Mouse (Mus musculus): ENCODE measurements at regions not wholly inside any gene's neighbourhood (a gene's known extent, or its start where the extent isn't known, plus 50 kb on each side); places are given as distances from the start of the nearest gene placed in this dataset.
A peak's percentile ranks its signal among the peaks of the same experiment; 100 is the strongest.

DNA sequence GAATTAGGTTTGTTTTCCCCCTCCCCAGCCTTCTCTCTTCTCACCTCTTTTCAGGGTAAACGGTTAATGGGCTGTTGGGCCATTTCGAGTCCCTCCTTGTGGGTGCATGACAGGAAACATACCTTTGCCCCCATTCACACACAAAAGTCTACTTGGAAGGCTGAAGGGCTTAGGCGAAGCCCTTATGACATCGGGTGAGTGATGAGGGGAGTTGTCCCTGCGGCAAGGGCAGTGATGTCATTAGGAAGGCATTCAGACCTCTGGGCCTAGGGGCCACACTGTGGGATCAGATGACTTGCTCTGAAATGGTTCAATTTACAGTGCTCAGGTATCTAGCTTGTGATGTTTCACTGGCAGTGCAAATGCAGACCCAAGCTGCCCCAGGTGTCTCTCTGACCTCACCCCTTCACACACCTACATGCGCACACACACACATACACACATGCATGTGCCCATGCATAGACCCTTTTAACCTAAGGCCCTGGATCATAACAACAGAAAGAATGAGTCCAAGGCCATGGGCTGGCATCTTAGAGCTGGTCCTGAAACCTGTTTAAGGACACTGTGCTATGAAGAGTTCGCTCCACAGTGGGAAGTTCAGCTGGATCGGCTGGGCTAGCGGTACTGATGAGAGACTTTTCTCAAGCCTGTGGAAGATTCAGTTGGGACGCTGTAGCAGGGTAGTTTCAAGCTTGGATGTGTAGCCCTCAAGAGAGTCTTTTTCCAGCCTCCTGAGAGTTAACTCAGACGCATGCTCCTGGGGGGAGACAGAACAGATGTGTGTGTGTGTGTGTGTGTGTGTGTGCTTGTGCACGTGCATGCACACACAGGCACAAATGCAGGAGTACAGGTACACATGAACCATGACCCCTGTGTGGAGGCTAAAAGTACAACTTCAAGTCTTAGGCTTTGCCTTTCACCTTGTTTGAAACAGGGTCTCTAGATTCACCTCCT, 298.8 kb downstream of the 1500009L16Rik start:
- WGBS, result 79% methylated on average over 12 of the region's 12 CpGs
- no peaks in the 10 kb centered on the region for H3K4me1 ChIP-seq (ENCODE audit: control insufficient read depth, insufficient read depth, low read length)
- no peak overlapping the region for H3K27ac ChIP-seq (ENCODE audit: low read depth, low read length)
- H3K4me2 ChIP-seq (ENCODE audit: low read length), result no peak overlapping the region
- H3K9ac ChIP-seq (ENCODE audit: low read length), result no peak overlapping the region
- no peak overlapping the region for H3K4me3 ChIP-seq (ENCODE audit: low read depth, low read length)
- DNase-seq (ENCODE audit: low spot score) (no peak), ATAC-seq (no peak)
- no peaks in the 10 kb centered on the region for H3K9me3 ChIP-seq (replicated peaks; ENCODE audit: control insufficient read depth, low read length)
- no peaks in the 10 kb centered on the region for H3K36me3 ChIP-seq (ENCODE audit: control insufficient read depth, insufficient read depth, low read length)
- no peaks in the 10 kb centered on the region for H3K27me3 ChIP-seq (replicated peaks; ENCODE audit: control insufficient read depth, insufficient read depth, low read length)

DNA sequence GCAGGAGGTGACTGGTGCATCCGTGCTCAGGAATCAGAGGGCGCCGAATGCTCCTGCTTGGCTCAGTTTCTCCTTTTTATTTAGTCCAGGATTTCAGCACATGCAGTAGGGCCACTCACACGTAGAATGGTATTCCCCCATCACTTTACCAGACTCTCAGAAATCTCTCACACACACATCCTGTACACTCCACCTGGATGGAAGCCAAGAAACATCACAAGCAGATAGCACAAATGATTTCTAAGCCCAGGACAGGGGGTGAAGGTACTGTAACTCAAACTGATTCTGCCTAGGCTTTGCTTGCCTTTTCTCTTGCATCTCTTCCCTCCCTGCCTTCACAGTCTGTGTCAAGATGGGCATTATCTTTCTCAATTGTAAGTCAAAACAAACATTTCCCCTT, 301.6 kb downstream of the 1500009L16Rik start:
- H3K36me3 ChIP-seq (ENCODE audit: control insufficient read depth, insufficient read depth, low read length), result no peaks in the 10 kb centered on the region
- ATAC-seq (no peak), DNase-seq (ENCODE audit: low spot score) (peak; percentile 49)
- no peak overlapping the region for H3K4me3 ChIP-seq (ENCODE audit: low read depth, low read length)
- 83% methylated on average over 4 of the region's 4 CpGs for WGBS
- H3K9ac ChIP-seq (ENCODE audit: low read length), result no peak overlapping the region
- no peaks in the 10 kb centered on the region for H3K27me3 ChIP-seq (replicated peaks; ENCODE audit: control insufficient read depth, insufficient read depth, low read length)
- H3K9me3 ChIP-seq (replicated peaks; ENCODE audit: control insufficient read depth, low read length), result no peaks in the 10 kb centered on the region
- H3K27ac ChIP-seq (ENCODE audit: low read depth, low read length), result no peak overlapping the region
- H3K4me1 ChIP-seq (ENCODE audit: control insufficient read depth, insufficient read depth, low read length), result no peaks in the 10 kb centered on the region
- no peak overlapping the region for H3K4me2 ChIP-seq (ENCODE audit: low read length)

DNA sequence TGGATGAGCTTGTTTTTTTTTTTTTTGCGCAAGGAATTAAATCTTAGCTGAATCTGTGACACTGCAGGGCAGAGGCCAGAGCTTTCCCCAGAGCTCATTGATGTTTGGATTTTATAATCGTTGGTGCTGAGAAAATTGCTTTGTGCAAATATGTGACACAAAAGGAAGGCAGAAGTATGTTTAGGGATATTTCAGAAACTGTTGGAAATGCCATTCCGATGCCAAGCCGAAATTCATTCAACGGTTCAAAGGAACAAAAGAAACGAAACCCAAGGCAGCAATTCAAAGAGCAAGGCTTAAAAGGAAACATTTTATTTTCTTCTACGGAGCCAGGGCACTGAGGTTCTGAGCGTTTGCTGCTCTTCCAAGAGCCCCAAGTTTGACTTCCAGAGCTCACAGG, 302.2 kb downstream of the 1500009L16Rik start:
- H3K9me3 ChIP-seq (replicated peaks; ENCODE audit: control insufficient read depth, low read length), result no peaks in the 10 kb centered on the region
- H3K4me3 ChIP-seq (ENCODE audit: low read depth, low read length), result no peak overlapping the region
- H3K9ac ChIP-seq (ENCODE audit: low read length), result no peak overlapping the region
- H3K27ac ChIP-seq (ENCODE audit: low read depth, low read length), result no peak overlapping the region
- DNase-seq (ENCODE audit: low spot score), result peak; percentile 10
- no peak for ATAC-seq
- H3K27me3 ChIP-seq (replicated peaks; ENCODE audit: control insufficient read depth, insufficient read depth, low read length), result no peaks in the 10 kb centered on the region
- no peaks in the 10 kb centered on the region for H3K4me1 ChIP-seq (ENCODE audit: control insufficient read depth, insufficient read depth, low read length)
- H3K4me2 ChIP-seq (ENCODE audit: low read length), result no peak overlapping the region
- WGBS, result 44% methylated on average over 8 of the region's 8 CpGs
- H3K36me3 ChIP-seq (ENCODE audit: control insufficient read depth, insufficient read depth, low read length), result no peaks in the 10 kb centered on the region

DNA sequence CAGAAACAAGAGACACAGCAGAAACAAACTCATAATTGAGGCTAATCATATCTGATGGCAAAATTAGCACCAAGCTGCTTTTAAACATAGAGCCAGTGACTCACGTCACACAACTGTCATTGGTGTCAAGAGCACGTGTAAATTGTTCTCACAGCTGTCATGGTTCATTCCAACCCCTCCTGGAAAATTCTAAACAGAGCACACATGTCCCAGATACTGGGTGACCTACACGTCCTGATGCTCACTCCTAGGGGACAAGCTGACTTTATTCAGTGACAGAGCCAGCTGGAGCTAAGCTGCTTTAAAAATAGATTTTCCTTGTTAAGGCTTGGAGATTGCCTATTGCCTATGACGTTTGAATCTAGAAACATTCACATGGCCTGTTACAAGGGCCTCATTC, 304.1 kb downstream of the 1500009L16Rik start:
- no peak for DNase-seq (ENCODE audit: low spot score)
- 66% methylated on average over 4 of the region's 4 CpGs for WGBS
- no peak for ATAC-seq

DNA sequence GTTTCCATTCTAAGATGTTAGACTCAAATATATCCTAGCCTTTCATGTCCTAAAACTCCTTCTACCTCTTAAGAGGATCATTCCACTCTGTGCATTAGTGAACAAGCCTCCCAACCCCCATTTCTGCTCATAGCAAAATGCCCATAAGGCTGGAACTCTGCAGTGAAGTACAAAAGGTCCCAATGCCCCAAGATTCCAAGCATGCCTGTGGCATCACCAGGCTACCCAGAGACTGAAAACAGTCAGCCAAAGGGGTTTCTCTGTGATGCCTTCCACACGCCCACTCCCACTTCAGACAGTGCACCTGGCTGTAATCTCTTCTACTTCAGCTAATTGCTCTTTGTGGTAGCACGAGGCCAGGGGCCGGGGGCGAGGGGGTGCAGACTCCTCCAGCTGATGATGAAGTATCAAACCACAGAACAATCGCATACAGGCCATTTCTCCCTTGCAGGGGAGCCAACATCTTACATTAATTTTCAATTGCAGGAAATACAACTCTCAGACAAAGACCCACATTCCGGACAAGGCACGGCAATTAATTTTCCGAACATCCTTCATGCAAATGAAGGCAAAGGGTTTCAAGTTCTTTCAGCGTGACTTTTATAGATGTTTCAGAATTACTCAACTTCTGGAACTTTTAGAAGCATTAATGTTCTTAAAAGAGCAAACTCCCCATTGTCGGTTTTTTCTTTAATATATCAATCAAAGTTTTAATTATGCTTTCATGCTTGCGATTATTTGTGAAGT, 313.6 kb downstream of the 1500009L16Rik start:
- Histone ChIP-seq H3K9ac (ENCODE audit: low read length) (no peak overlapping the region), H3K36me3 (ENCODE audit: control insufficient read depth, insufficient read depth, low read length) (no peaks in the 10 kb centered on the region), H3K9me3 (replicated peaks; ENCODE audit: control insufficient read depth, low read length) (no peaks in the 10 kb centered on the region), H3K27ac (ENCODE audit: low read depth, low read length) (no peak overlapping the region), H3K27me3 (replicated peaks; ENCODE audit: control insufficient read depth, insufficient read depth, low read length) (no peaks in the 10 kb centered on the region), H3K4me3 (ENCODE audit: low read depth, low read length) (no peak overlapping the region), H3K4me1 (ENCODE audit: control insufficient read depth, insufficient read depth, low read length) (no peaks in the 10 kb centered on the region), H3K4me2 (ENCODE audit: low read length) (no peak overlapping the region)
- ATAC-seq, result no peak
- 66% methylated on average over 11 of the region's 11 CpGs for WGBS
- no peak for DNase-seq (ENCODE audit: low spot score)

More for the DNA sequence above, 304.1 kb downstream of the 1500009L16Rik start:
- Histone ChIP-seq H3K27me3 (replicated peaks; ENCODE audit: control insufficient read depth, insufficient read depth, low read length) (no peaks in the 10 kb centered on the region), H3K4me2 (ENCODE audit: low read length) (no peak overlapping the region), H3K9me3 (replicated peaks; ENCODE audit: control insufficient read depth, low read length) (no peaks in the 10 kb centered on the region), H3K9ac (ENCODE audit: low read length) (no peak overlapping the region), H3K4me1 (ENCODE audit: control insufficient read depth, insufficient read depth, low read length) (no peaks in the 10 kb centered on the region), H3K27ac (ENCODE audit: low read depth, low read length) (no peak overlapping the region), H3K4me3 (ENCODE audit: low read depth, low read length) (no peak overlapping the region), H3K36me3 (ENCODE audit: control insufficient read depth, insufficient read depth, low read length) (no peaks in the 10 kb centered on the region)

DNA sequence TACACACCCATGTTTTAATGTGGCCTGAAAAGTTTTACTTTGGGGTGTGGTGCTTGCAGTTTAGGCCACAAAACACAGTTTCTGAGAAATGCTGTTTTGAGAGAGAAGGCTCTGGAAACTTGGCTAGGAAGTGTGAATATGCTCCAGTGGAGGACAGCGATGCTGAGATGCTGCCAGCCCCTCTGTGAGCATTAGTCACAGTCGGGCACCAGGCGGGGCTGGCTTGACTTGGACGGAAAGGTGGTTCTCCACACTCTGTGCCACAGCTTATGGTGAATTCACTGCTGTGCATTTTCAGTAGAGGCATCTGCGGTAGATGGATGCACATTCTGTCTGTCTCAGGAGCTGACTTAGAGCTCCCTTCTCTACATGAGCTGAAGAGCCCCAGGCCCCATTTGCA, 326.0 kb downstream of the 1500009L16Rik start:
- WGBS, result 85% methylated on average over 5 of the region's 5 CpGs
- H3K27me3 ChIP-seq (replicated peaks; ENCODE audit: control insufficient read depth, insufficient read depth, low read length), result no peaks in the 10 kb centered on the region
- no peak for DNase-seq (ENCODE audit: low spot score)
- no peak overlapping the region for H3K27ac ChIP-seq (ENCODE audit: low read depth, low read length)
- no peak overlapping the region for H3K9ac ChIP-seq (ENCODE audit: low read length)
- no peak overlapping the region for H3K4me2 ChIP-seq (ENCODE audit: low read length)
- H3K4me3 ChIP-seq (ENCODE audit: low read depth, low read length), result no peak overlapping the region
- no peak for ATAC-seq
- H3K9me3 ChIP-seq (replicated peaks; ENCODE audit: control insufficient read depth, low read length), result no peaks in the 10 kb centered on the region
- H3K36me3 ChIP-seq (ENCODE audit: control insufficient read depth, insufficient read depth, low read length), result no peaks in the 10 kb centered on the region
- H3K4me1 ChIP-seq (ENCODE audit: control insufficient read depth, insufficient read depth, low read length), result no peaks in the 10 kb centered on the region

DNA sequence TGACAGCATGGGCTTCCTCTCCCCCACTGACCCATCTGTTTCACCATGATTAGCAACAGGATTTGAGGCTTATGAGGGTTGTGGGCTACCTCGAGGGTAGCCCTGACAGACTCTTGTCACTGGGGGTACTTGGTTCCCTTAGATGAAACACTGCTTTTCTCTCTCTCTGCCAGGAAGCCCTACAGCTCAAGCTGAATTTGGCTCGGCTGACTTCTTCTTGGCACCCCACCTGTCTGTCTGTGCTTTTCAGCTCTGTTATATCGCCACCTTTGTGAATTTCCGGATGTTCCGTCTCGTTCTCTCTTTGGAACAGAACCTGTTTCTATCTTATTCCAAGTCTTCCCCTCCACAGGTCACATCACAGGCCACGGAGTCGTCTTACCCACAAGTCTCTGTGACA, 330.0 kb downstream of the 1500009L16Rik start:
- no peak for DNase-seq (ENCODE audit: low spot score)
- H3K4me3 ChIP-seq (ENCODE audit: low read depth, low read length), result no peak overlapping the region
- no peak overlapping the region for H3K4me2 ChIP-seq (ENCODE audit: low read length)
- no peak for ATAC-seq
- H3K9me3 ChIP-seq (replicated peaks; ENCODE audit: control insufficient read depth, low read length), result no peaks in the 10 kb centered on the region
- H3K4me1 ChIP-seq (ENCODE audit: control insufficient read depth, insufficient read depth, low read length), result no peaks in the 10 kb centered on the region
- no peak overlapping the region for H3K9ac ChIP-seq (ENCODE audit: low read length)
- H3K27ac ChIP-seq (ENCODE audit: low read depth, low read length), result no peak overlapping the region
- H3K36me3 ChIP-seq (ENCODE audit: control insufficient read depth, insufficient read depth, low read length), result no peaks in the 10 kb centered on the region
- no peaks in the 10 kb centered on the region for H3K27me3 ChIP-seq (replicated peaks; ENCODE audit: control insufficient read depth, insufficient read depth, low read length)
- WGBS, result 88% methylated on average over 8 of the region's 8 CpGs

DNA sequence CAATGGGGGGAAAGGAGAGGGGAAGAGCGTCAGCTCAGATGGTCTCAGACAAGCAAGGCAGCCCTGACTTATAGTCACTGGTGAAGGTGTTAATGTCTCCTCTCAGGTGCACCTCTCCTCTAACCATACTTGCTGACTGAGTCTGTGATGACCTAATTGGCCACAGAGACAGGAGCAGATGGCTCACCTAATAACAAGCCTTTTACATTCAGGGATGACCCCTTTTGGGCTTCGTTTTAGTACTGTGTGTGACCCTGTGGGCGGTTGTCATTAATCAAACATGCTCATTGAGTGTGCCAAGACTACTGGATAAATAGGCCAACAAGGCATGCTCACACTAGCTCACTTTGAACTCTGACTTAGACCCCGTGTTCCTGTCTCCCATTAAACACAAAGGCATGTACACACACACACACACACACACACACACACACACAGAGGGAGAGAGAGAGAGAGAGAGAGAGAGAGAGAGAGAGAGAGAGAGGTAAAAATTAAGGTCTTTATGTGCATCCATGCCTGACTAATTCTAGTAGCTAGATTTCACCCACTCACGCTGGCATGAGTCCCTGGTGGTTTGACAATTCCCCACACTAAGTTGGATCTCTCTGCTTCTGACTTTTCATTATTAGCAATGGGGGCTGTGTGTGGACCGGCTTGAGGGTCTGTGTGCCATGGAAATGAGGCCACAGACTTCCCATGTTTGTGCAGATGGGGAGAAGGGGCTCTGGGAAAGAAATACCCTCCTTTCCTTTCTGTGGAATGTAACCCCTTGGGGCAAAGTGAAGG, 332.1 kb downstream of the 1500009L16Rik start:
- Histone ChIP-seq H3K9me3 (replicated peaks; ENCODE audit: control insufficient read depth, low read length) (no peaks in the 10 kb centered on the region), H3K4me1 (ENCODE audit: control insufficient read depth, insufficient read depth, low read length) (peaks cover under 1% of the 10 kb centered on the region), H3K9ac (ENCODE audit: low read length) (no peak overlapping the region), H3K4me3 (ENCODE audit: low read depth, low read length) (no peak overlapping the region), H3K4me2 (ENCODE audit: low read length) (no peak overlapping the region), H3K27ac (ENCODE audit: low read depth, low read length) (no peak overlapping the region), H3K27me3 (replicated peaks; ENCODE audit: control insufficient read depth, insufficient read depth, low read length) (no peaks in the 10 kb centered on the region), H3K36me3 (ENCODE audit: control insufficient read depth, insufficient read depth, low read length) (no peaks in the 10 kb centered on the region)
- DNase-seq (ENCODE audit: low spot score) (peak; percentile 10), ATAC-seq (no peak)
- 63% methylated on average over 6 of the region's 6 CpGs for WGBS

Data from forebrain, embryonic 14.5 days (tissue).